Mouse (Mus musculus) urinary bladder, adult 18-20 months (tissue): ENCODE measurements at regions not wholly inside any gene's neighbourhood (a gene's known extent, or its start where the extent isn't known, plus 50 kb on each side); places are given as distances from the start of the nearest gene placed in this dataset.
A peak's percentile ranks its signal among the peaks of the same experiment; 100 is the strongest.
"Not testable (repeated sequence)": the region's sequence is repeated elsewhere in the genome, so short reads cannot be mapped to it uniquely, and the experiment has no call there.

ENCODE experiments used
- DNase-seq, 2 experiments: peaks; one replicate each; pipeline ENCODE4 v3.0.0; 2022; ENCODE audit warnings: low spot score in 2 of 2, mixed read lengths in 2 of 2

DNA sequence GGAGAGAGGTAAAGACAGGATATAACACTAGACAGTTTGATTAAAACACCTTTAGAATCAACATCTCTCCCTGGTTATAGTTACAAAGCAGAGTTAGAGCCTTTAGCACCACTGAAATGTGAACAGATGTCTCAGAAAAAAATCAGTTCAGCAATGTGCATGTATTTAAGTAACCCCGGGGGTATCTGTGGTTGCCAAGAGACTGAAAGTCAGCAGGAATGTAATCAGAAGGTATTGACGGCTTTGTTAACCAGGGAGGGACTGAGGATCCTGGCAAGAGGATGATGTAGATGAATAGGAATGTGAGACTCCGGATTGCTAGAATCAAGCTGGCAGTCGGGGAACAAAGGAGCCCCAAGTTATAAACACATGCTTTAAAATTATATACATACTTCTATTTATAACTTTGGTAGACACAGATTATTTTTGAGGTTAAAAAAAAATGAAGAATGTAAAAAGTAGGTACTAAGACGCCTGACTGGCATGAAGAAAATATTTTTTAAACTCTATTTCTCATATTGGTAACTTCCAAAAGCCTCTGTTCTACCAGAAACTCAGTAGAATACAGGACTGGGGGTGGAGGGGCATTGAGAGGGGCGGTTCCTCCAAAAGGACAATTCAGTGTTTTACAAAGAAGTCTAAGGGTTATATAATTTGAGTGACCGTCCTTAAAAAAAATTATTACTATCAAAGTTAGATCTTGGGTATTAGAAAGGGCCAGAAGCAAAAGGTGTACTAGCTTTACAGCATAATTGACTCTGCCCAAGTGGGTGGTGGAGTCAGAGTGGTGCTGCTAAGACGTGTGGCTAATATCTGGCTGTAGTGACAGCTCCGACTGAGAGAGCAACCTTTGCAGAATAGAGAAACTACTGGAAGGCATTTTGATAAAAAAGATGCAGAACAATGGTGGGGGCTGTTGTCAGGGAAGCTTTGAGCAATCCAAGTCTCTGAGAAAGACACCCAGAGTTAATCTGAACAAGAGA, 341.2 kb upstream of the Gm6657 start:
- no peak for DNase-seq

DNA sequence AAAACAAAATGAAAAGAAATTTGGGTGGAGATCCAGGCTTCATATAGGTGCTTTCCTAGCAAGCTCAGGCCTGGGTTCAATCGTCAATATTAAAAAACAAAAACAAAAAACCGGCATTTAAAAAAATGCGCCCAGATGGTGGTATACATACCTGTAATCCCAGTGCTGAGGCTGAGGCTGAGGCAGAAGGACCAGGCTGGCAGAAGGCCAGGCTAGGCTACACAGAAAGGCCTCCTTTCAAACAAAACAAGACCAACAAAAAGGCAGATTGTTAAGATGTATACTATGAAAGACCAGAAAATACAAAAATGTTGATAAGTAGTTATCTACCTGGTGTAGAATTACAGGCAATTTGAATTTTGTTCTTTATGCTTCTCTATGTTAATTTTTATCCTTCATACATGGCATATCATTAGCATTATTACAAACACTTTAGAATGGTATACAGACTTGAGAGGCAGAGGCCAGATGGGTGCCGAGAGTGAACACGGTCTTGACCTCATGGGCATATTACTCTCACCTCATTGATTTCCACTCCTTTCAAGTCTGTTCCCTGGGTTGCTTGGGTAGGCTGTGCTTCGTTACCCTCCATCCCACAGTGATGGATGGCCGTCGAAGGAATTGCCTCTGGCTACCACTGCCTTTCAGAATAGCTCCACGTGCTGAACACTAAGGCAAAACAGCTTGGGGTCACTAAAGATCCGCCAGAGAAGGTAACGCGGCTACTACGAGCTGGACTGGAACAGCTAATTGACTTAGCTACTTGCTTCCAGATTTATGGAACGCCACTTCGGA, 339.6 kb upstream of the Gm6657 start:
- no peak for DNase-seq

DNA sequence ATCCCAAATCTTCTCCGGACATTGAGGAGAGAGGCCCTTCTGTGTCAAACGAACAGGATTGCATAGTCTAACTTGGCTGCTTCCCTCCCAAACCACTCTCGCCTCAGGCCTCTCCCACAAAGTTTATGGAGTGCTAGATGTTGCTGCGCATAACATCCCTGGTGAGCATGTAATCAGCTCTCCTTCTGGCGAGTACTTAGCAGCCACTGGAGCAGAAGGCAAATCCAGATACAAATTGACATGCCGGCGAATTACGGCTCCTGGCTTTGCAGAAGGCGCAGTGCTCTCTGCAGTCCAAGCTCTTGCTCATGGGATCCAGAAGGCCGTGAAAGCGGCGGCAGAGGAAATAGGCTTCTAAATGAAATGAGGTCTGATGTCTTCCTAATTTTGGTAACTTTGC, 338.2 kb upstream of the Gm6657 start:
- DNase-seq = no peak

DNA sequence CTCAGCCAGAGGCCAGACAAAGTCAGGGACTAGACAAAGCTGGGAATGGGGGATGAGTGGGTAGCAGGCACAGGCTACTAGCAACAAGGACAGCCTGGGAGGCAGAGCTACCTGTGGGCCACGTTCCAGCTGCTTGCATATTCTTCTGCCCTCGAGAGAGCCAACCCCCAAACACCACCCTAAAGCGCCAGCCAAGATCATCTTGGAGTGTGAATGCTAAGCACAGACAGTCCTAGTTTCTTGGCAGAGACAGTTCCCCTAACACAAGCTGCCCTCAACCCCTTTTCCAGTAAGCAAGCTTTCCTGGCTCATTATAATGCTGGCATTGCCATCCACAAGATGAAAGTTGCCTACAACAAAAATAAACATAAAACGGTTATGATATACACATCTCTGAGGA, 336.8 kb upstream of the Gm6657 start:
- no peak for DNase-seq

DNA sequence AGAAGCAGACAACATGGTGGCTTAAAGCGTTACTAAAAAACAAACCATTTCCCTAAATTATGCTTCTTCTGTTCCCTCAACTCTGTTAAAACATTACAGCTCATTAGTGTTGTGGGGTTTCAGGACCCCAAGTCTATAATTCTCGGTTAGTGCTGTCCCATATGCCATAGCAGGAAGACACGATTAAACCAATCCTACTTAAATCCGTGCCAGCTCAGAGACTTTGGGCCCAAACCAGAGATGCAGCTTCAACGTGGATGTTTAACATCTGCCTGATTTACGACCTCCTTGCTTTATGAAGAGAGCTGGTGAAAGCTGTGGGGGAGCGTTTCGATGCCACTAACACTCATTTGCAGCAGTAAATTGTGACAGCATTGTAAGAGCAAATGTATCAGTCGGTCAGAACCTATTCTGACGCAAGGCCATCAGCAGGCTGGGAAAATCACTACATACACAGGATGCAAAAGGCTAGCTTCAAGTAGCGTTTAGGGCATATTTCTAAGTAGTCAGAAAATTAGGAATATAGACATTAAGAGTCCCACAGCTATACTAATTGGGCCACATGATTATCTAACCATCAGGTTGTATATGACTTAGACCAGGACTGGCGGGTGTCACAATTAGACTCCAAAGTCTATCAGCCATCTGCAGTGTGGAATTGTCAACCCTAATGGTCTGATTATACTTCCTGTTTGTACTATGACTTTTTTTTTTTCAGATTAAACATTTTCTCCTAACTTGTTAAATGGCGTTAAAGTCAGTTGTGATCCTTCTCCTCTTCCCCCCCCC, 333.1 kb upstream of the Gm6657 start:
- no peak for DNase-seq

DNA sequence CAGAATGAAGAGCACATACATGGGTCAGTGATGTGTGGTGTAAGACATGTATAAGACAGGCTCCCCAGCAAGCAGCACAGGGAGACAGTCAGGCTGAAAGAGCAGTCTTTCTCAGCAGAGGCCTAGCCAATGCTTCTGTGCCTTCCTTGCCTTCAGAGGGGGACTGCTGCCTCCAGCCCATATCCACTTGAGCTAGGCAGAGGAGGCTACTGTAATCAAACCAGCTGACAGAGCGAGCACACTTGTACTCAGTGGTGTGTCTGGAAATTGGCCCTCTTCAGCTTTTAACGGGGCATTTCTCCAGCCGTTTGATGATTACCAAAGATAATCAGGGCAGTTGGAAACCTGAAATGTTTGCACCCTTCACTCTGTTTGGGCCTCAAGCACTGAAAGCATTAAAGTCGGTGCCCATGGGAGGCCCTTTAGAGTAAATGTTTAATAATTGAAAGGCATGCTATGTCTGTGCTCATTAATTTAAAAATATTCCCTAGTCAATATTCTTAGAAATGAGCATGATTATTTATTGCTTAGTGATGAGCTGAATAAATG, 326.0 kb upstream of the Gm6657 start:
- no peak for DNase-seq

DNA sequence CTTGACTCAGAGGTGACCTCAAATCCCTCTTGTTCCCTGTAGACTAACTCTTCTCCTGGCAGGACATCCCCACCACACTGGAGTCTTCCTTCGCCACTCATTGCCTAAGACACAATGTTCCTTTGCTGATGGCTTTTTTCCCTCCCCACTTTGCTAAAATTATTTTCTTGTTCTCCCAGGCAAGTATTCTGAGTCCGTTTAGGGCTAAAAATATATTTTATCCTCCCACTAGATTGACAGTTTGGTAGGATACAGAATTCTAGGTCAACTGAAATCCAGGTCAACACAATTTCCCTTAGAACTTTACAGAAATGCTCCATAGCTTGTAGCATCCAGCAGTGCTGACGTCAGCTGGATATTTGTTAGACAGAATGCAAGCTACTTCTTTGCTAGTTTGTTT, 324.7 kb upstream of the Gm6657 start:
- DNase-seq = no peak

DNA sequence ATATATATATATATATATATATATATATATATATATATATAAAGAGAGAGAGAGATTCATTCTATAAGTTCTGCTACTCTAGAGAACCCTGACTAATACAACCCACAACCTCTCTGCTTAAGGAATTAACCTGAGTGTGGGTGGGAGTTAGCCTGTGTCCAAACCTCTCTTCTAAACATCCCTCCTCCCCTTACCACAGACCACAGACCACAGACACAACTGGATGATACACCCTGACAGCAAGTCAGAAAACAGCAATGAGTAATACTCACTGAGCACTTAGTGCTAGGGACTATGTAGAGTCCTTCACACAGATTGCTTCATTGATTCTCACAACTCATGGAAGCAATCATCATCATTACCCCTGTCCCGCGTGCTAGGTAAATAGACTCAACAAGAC, 306.7 kb upstream of the Gm6657 start:
- no peak for DNase-seq

DNA sequence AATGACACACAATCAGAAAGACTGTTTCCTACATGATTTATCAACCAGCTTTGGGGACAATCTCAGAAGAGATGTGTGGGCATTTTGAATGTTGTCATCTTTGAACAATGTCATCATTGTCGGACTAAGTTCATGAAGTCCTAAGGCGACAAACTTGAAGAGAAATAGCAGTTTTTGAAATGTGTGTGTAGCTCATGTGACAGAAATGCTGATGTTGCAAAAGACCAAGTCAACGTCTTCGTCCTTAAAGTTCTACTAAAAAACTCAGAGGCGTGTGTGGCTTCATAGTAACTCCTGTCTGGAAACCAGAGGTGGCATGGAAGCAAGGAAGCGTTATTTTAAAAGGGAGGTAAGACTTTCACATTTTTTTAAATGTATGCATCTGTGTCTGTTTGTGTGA, 302.6 kb upstream of the Gm6657 start:
- DNase-seq = no peak

DNA sequence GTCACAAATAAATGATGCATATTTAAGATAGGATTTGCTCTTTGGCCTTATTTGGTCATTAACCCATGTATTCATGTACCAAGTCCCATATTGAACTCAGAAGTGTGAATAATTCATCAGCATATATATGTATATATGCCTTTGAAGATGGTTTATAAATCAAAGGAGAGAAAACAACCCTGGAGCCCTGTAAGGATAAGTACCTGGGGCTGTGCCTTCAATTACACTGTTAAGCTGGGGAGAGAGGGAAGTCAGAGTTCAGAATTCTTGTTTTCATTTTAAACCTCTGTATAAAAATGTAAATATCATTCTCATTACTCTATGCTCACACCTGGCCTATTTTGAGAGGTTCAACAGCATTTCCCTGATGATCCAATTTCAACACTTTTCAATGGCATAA, 299.8 kb upstream of the Gm6657 start:
- DNase-seq = no peak

DNA sequence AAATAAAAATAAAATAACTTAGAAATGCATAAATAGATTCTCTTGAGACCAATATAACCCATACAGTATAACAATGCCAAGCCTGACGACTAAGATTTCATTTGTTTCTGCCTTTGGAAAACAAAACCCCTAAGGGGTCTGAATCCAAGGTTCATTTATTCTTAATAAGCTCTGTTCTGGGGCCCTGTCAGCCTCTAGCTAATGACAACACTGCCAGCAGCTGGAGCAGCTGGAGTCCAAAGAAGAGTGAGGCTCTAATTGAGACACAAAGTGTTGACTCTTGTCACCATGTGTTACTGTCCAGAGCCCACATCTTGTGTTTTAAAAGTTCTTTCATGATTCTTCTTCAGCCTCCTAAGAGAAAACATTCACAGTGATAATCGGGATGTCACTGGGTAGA, 298.5 kb upstream of the Gm6657 start:
- DNase-seq = no peak

DNA sequence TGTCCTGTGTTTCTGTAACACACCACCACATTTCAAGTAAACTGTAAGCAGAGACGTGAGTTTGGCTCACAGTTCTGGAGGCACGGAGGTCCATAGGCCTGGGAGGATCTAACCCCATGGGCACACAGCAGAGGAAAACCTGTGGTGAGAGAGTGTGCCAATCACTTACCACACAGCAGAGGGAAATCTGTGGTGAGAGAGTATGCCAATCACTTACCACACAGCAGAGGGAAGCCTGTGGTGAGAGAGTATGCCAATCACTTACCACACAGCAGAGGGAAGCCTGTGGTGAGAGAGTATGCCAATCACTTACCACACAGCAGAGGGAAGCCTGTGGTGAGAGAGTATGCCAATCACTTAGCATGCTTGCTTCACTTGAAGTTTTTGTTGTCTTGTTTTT, 295.1 kb upstream of the Gm6657 start:
- DNase-seq = not testable (repeated sequence)

DNA sequence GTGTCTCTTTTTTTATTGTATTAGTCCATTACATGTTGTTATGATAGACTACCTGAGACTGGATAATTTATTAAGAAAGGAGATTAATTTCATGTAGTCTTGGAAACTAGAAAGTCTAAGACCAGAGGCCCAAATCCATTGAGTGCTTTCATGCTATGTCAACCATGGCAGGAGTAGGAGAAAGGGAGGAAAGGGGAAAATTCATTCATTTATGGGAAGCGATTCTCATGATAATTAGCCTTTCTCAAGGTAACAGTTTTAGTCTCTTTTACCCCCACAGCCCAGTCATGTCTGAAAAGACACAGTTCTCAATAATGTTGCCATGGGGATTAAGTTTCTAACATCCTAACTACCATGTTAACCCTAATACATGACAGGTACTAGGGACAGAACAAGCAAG, 292.8 kb upstream of the Gm6657 start:
- DNase-seq = no peak

DNA sequence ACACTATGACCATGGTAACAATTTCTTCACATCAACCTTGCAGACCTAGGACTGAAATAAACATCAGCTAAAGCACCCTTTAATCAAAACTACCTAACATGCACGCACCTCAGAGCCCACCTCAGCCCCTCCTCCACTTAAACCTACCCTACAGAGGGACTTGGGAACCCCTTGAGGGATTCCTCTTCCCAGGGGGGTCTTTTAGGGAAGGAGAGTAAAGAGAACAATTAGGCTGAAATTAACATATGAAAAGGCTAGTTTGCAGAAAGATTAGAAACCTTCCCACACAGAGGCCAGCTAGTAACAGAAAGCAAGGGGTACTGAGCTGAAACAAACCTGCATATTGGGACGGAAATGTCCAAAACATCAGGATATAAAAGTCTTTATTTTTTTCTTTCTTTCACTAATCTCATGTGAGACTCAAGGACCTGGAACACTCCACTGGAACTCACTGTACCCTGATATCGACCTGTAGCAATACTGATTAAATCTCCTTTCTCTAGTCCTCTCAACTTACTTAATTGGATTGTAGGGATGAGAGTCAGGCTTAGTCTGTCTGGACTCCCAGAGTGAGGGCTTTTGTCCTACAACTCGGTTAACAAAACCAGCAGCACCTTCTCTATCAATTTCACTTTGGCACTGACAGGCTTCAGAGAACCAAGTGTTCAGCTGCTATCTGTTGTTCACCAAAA, 281.0 kb upstream of the Gm6657 start:
- no peak for DNase-seq

DNA sequence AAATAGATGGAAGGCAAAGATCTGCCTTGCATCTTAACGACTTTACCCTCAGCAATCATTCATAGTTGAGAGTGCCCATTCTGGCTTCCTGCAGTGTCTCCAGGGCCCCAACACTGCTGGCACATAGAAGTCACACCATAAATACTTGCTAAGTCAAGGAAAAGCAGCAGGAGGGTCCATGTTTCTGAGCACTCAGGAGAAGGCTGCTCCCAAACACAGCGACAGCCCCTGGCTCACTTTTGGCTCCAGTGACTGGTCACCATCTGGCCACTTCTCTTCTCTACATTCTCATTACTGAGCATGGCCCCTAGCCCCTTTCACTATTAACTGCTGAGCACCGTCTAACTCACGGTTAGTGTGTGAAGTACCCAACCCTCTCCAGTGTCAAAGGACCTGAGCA, 265.3 kb upstream of the Gm6657 start:
- no peak for DNase-seq

DNA sequence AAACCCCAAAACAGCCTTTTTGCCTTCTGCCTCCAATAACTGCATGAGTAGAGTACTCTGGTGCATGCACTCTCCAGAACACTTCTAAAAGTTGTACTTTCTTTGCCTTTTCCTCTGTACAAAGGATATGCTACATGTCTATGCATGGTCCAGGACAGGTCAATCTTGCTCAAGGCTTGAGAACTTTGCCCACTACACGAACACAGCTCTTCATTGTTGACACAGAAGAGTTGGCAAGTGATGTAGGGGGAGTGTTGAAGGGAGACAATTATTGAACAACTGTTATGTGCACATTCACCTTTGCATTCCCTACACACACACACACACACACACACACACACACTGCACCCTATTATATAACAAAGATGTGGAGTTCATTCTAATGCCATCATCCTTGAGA, 264.5 kb upstream of the Gm6657 start:
- DNase-seq = no peak

DNA sequence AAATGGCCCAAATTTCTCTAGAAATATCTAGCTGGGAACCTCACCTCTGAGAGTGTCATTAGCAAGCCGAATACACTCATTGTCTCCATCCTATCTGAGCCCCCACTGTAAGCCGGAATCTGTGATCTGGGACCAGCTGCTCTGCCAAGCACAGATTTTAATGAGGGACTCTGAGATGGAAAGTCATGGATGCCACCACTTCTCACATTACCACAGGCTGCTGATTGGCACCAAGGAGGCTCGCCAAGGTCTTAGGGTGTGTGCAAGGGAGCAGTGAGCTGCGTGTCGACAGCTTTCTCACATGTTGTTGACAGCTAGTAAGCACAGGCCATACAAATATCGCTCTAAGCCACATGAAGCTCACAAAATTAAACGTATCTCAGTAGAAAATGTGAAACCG, 250.1 kb upstream of the Gm6657 start:
- DNase-seq = no peak

DNA sequence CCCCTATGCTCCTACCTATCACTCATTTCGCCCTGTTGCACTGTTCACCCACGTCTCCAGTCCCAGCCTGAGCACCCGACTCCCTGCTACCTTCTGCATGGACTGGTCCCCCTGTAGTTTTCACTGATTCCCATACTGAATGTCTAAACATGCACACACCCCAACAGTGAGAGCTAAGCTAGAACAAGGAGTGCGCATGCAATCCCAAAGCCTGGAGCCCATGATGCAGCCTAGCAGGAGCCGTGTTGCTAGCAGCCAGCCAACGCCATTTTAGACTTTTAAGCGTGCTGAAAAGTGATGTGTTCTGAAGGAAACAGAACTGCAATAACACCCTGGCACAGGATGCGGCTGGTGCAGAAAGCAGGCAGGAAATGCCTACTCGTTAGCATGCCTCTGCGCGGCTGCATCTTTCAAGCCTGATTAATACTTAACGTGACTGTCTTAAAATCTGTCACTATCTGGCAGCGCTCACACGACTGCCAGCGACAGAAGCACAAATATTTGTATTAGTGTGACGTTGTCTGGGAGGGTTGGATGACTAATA, 244.5 kb upstream of the Gm6657 start:
- DNase-seq = peak; percentile 19 to 27

DNA sequence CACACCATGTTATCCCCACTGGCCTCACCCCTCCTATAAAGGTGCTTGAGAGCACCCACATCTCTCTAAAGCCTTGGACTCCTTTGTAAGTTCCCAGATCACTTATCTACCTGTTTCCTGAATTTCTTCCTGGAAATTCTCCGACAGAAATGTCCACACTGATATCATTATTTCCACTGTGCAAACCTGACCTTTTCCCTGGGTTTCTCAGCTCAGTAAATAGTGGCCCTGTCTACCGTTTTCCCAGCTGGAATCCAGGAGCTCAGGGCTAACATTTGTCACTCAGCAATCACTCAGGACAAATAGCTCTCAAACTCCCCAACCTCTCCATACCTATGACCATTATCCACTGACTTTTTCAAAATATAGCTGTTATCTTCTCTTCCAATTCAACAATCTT, 241.6 kb upstream of the Gm6657 start:
- no peak for DNase-seq

DNA sequence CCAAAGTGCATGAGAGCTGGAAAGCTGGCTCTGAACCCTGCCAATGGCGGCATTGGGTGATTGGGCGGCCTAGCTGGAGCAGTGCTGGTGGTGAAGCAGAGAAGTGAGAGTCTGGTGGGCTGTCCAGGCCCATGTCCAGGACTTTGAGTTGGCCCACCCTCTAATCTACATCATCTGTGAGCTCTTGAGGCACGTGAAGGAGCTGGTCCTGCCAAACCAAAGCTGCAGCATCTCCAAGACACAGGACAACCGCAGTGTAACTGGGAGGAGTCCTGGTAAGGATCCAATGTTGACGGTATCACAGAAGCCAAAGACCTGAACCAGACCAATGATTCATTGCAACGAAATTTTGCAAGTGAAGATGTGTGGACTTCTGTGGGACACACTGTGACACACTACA, 231.4 kb upstream of the Gm6657 start:
- DNase-seq = no peak

DNA sequence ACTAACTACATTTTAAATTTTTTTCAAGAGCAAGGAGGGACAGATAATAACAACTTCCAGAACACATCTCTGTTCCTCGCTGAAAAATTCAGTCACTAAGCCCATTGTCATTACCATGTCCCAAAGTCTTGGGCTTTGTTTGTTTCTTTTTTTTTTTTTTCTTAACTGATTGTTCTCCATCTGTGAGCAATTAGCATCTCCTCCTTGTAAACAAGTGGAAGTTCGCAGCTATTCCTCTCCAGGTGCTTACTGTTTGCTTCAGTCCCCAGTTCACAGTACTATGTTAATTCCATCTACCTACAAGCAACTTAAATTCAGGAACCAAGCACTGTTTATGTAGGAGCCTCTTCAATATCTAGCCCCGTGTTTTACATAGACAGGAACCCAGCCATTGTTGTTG, 225.5 kb upstream of the Gm6657 start:
- no peak for DNase-seq
